Mouse (Mus musculus) heart, postnatal 10 days (tissue): ENCODE data around the gene Calcrl. TPM values are rescaled to one million over a fixed set of nuclear protein-coding genes. Genes with fewer than 3 reads are reported as not detected.
"Not testable (repeated sequence)": the region's sequence is repeated elsewhere in the genome, so short reads cannot be mapped to it uniquely, and the experiment has no call there.

Experiments used
- DNase-seq, 2 experiments: peaks; one replicate each; pipeline ENCODE4 v3.0.0; 2021
- intact Hi-C: fragments of 180-260 bp; cut with DNase I; formaldehyde crosslinking; loops from one replicate; pipeline ENCODE4 v1.15.1; 2025
- total RNA-seq, 2 experiments: library from RNA; stranded (reverse); gene quantifications; 2 replicates each; pipeline ENCODE4 v1.2.3; 2021

Gene Calcrl
- total RNA-seq, 2 experiments from 2014 or later: 47.6 to 54.8 TPM

- intact Hi-C loops: no loop called here
- no peak for DNase-seq
Measured at GRCm38 (mm10) chr2:84396557-84396956, 28.7 kb downstream of the Calcrl start.

- peak in 1 of 2 experiments; percentile 26 for DNase-seq
- intact Hi-C loops: no loop called here
Measured at GRCm38 (mm10) chr2:84393236-84393635, 32.0 kb downstream of the Calcrl start.

GRCm38 (mm10) chr2:84389075-84389474, 36.1 kb downstream of the Calcrl start:
- intact Hi-C loops: loop anchor here (5.0 kb wide), 1 partner anchor 202 kb away; no protein-coding TSS in a partner anchor
- DNase-seq: no peak

- intact Hi-C loops: loop anchor here (5.0 kb wide), 1 partner anchor 201 kb away; no protein-coding TSS in a partner anchor
Measured at GRCm38 (mm10) chr2:84388537-84388936, 36.7 kb downstream of the Calcrl start.

GRCm38 (mm10) chr2:84388023-84388416, 37.2 kb downstream of the Calcrl start:
- intact Hi-C loops: loop anchor here (5.0 kb wide), 1 partner anchor 201 kb away; no protein-coding TSS in a partner anchor
- DNase-seq: peak; percentile 36 to 51

More at GRCm38 (mm10) chr2:84388537-84388936, 36.7 kb downstream of the Calcrl start:
- not testable (repeated sequence) for DNase-seq

GRCm38 (mm10) chr2:84387394-84388022, 37.7 kb downstream of the Calcrl start:
- intact Hi-C loops: loop anchor here (2.0 to 5.0 kb wide), 2 partner anchors 37 to 200 kb away; partner anchors contain the start of gene Calcrl
- no peak for DNase-seq

GRCm38 (mm10) chr2:84386563-84387393, 38.4 kb downstream of the Calcrl start:
- intact Hi-C loops: loop anchor here (2.0 to 5.0 kb wide), 2 partner anchors 38 to 199 kb away; partner anchors contain the start of gene Calcrl
- peak; percentile 44 to 53 for DNase-seq

- DNase-seq: no peak
- intact Hi-C loops: loop anchor here (5.0 kb wide), 1 partner anchor 198 kb away; no protein-coding TSS in a partner anchor
Measured at GRCm38 (mm10) chr2:84384911-84385693, 40.1 kb downstream of the Calcrl start.

- intact Hi-C loops: no loop called here
- DNase-seq: no peak
Measured at GRCm38 (mm10) chr2:84383828-84384227, 41.4 kb downstream of the Calcrl start.

- no peak for DNase-seq
- intact Hi-C loops: no loop called here
Measured at GRCm38 (mm10) chr2:84382556-84382955, 42.7 kb downstream of the Calcrl start.

GRCm38 (mm10) chr2:84381997-84382396, 43.2 kb downstream of the Calcrl start:
- intact Hi-C loops: no loop called here
- no peak for DNase-seq

- intact Hi-C loops: no loop called here
- peak; percentile 65 to 72 for DNase-seq
Measured at GRCm38 (mm10) chr2:84380816-84381215, 44.4 kb downstream of the Calcrl start.

GRCm38 (mm10) chr2:84378678-84379077, 46.5 kb downstream of the Calcrl start:
- intact Hi-C loops: no loop called here
- DNase-seq: no peak

GRCm38 (mm10) chr2:84369256-84369655, 56.0 kb downstream of the Calcrl start:
- DNase-seq: no peak
- intact Hi-C loops: no loop called here

GRCm38 (mm10) chr2:84366742-84367141, 58.5 kb downstream of the Calcrl start:
- intact Hi-C loops: no loop called here
- DNase-seq: no peak

GRCm38 (mm10) chr2:84365266-84365665, 59.9 kb downstream of the Calcrl start:
- intact Hi-C loops: no loop called here
- DNase-seq: no peak

- no peak for DNase-seq
- intact Hi-C loops: no loop called here
Measured at GRCm38 (mm10) chr2:84362779-84363719, 62.2 kb downstream of the Calcrl start.

- intact Hi-C loops: no loop called here
- no peak for DNase-seq
Measured at GRCm38 (mm10) chr2:84358690-84359343, 66.4 kb downstream of the Calcrl start.

GRCm38 (mm10) chr2:84355281-84355680, 69.9 kb downstream of the Calcrl start:
- DNase-seq: no peak
- intact Hi-C loops: no loop called here
